Mouse (Mus musculus) erythroblast, embryonic 14.5 days (primary cell): ENCODE measurements around the gene Clcnkb.

Experiments used
- GATA1 ChIP-seq: IDR thresholded peaks from 2 replicates; pipeline ENCODE4 v1.6.1; 2012; ENCODE audit warnings: low read length, inconsistent platforms, mixed read lengths
- TAL1 ChIP-seq: IDR thresholded peaks from 3 replicates; pipeline ENCODE4 v1.6.1; 2012; ENCODE audit warnings: low read length, inconsistent platforms, mixed read lengths

DNA sequence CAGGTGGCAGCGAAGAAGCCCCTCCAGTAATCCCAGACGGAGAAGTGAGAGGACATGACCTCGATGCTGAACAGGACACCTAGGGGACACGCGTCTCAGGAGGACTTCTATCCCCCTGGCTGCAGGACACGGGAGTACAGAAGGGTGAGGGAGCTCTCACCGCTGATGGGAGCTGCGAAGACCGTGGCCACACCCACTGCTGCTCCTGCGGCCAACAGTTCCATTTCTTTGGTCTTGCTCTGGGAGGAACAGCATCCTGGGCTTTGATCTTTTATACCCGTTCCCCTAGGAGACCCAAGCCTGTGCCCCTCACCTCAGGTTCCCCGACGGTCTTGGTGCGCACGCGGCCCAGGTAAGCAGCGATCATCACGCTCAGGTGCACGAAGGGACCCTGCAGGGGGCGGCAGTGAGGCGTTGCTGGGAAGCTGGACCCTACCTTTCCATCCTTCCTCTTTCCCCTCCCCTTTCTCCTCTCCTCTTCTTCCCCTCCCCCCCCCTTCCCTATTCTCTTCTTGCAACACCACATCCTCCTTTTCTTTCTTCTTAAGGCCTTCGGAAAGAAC lies 4.3 kb downstream of the Clcnkb start:
- TF ChIP-seq TAL1 (no peak), GATA1 (no peak)
